In genomic region chr17:49562701-49563415, GRCm38 (mm10) we compare ENCODE assay signal across 8 mouse cellular contexts. TPM values are rescaled to one million over a fixed set of nuclear protein-coding genes. Genes with fewer than 3 reads are reported as not detected.
DNase-seq lines count a peak whose midpoint lies in the region; ATAC-seq and TF ChIP-seq lines count a peak whose summit lies in the region.

No protein-coding gene starts in this region.

- intact Hi-C loops in heart, postnatal 36 days (cut with DNase I) = loop anchor here (5.0 kb wide), 1 partner anchor 174 kb away; no protein-coding TSS in a partner anchor
- intact Hi-C loops in left cerebral cortex, postnatal 14 days (cut with DNase I) = no loop called here

- TF ChIP-seq CTCF in hindbrain, postnatal 0 days (IDR thresholded peaks at IDR 0.05; ENCODE audit: low read depth) = no peak

- no peaks in the 10 kb centered on the region for H3K9me3 ChIP-seq in heart, embryonic 13.5 days
- H3K9me3 ChIP-seq in embryonic facial prominence, embryonic 12.5 days = no peaks in the 10 kb centered on the region
- H3K9me3 ChIP-seq in hindbrain, postnatal 0 days (ENCODE audit: low read length) = no peaks in the 10 kb centered on the region
- no peaks in the 10 kb centered on the region for H3K9me3 ChIP-seq in midbrain, embryonic 16.5 days (replicated peaks; ENCODE audit: control insufficient read depth, low read length, poor library complexity, severe bottlenecking)

- H3K36me3 ChIP-seq in heart, embryonic 13.5 days = no peaks in the 10 kb centered on the region
- no peaks in the 10 kb centered on the region for H3K36me3 ChIP-seq in embryonic facial prominence, embryonic 12.5 days
- H3K36me3 ChIP-seq in hindbrain, postnatal 0 days (ENCODE audit: insufficient read depth, low read length) = no peaks in the 10 kb centered on the region
- H3K36me3 ChIP-seq in midbrain, embryonic 16.5 days (ENCODE audit: control insufficient read depth, insufficient read depth, low read length) = no peaks in the 10 kb centered on the region

- H3K9ac ChIP-seq in heart, embryonic 13.5 days = peak overlapping the region; percentile 89
- H3K9ac ChIP-seq in embryonic facial prominence, embryonic 12.5 days = peak overlapping the region; percentile 71
- peak overlapping the region; percentile 41 for H3K9ac ChIP-seq in hindbrain, postnatal 0 days (replicated peaks; ENCODE audit: low read length)
- no peak overlapping the region for H3K9ac ChIP-seq in midbrain, embryonic 16.5 days (ENCODE audit: low read depth, low read length)

- no peak for ATAC-seq in heart, embryonic 13.5 days (ENCODE audit: extremely low read depth, insufficient number of reproducible peaks, low FRiP score, low TSS enrichment)
- ATAC-seq in embryonic facial prominence, embryonic 12.5 days (ENCODE audit: insufficient number of reproducible peaks, insufficient read depth, low FRiP score, low TSS enrichment) = peak; percentile 53
- no peak for ATAC-seq in hindbrain, postnatal 0 days
- ATAC-seq in midbrain, embryonic 16.5 days = no peak

- 15% methylated on average over 5 of the region's 5 CpGs for WGBS in heart, embryonic 13.5 days
- whole genome bisulfite sequencing in embryonic facial prominence, embryonic 12.5 days = 19% methylated on average over 5 of the region's 5 CpGs
- 26% methylated on average over 5 of the region's 5 CpGs for WGBS in hindbrain, postnatal 0 days
- WGBS in midbrain, embryonic 16.5 days = 41% methylated on average over 5 of the region's 5 CpGs

- H3K27ac ChIP-seq in heart, embryonic 13.5 days (replicated peaks) = peak overlapping the region; percentile 93
- H3K27ac ChIP-seq in embryonic facial prominence, embryonic 12.5 days = peak overlapping the region; percentile 94
- no peak overlapping the region for H3K27ac ChIP-seq in hindbrain, postnatal 0 days
- H3K27ac ChIP-seq in midbrain, embryonic 16.5 days (ENCODE audit: low read length) = no peak overlapping the region

- peaks cover 26% of the 10 kb centered on the region for H3K4me1 ChIP-seq in heart, embryonic 13.5 days
- H3K4me1 ChIP-seq in embryonic facial prominence, embryonic 12.5 days = peaks cover 17% of the 10 kb centered on the region
- no peaks in the 10 kb centered on the region for H3K4me1 ChIP-seq in hindbrain, postnatal 0 days (ENCODE audit: insufficient read depth, low read length)
- H3K4me1 ChIP-seq in midbrain, embryonic 16.5 days (ENCODE audit: control insufficient read depth, insufficient read depth, low read length) = peaks cover 15% of the 10 kb centered on the region

- DNase-seq in heart, postnatal 36 days = no peak
- no peak for DNase-seq in hindbrain, postnatal 0 days (ENCODE audit: low spot score)
- no peak for DNase-seq in left cerebral cortex, postnatal 14 days (ENCODE audit: low spot score in 2 of 2)
- no peak for DNase-seq in yolk sac, embryonic 10.5 days (ENCODE audit: low spot score)
- no peak for DNase-seq in right cerebral cortex, postnatal 4 days

- H3K27me3 ChIP-seq in heart, embryonic 13.5 days (replicated peaks) = peaks cover 17% of the 10 kb centered on the region
- 0 out of 2 replicates have a peak, but pooled peaks cover 5% of the 10 kb centered on the region for H3K27me3 ChIP-seq in embryonic facial prominence, embryonic 12.5 days
- no peaks in the 10 kb centered on the region; the same call in 1 of the 2 replicates for H3K27me3 ChIP-seq in hindbrain, postnatal 0 days (ENCODE audit: insufficient read depth, low read length)
- H3K27me3 ChIP-seq in midbrain, embryonic 16.5 days (ENCODE audit: control insufficient read depth, insufficient read depth, low read depth, low read length) = peaks cover 10% of the 10 kb centered on the region

- H3K4me2 ChIP-seq in heart, embryonic 13.5 days = peak overlapping the region; percentile 86
- H3K4me2 ChIP-seq in embryonic facial prominence, embryonic 12.5 days (replicated peaks) = peak overlapping the region; percentile 73
- H3K4me2 ChIP-seq in hindbrain, postnatal 0 days (ENCODE audit: low read depth, low read length) = peak overlapping the region; percentile 74
- H3K4me2 ChIP-seq in midbrain, embryonic 16.5 days (ENCODE audit: low read length) = peak overlapping the region; percentile 89

- H3K4me3 ChIP-seq in heart, embryonic 13.5 days = peak overlapping the region; percentile 70
- H3K4me3 ChIP-seq in embryonic facial prominence, embryonic 12.5 days = peak overlapping the region; percentile 64
- H3K4me3 ChIP-seq in hindbrain, postnatal 0 days (ENCODE audit: low read length) = peak overlapping the region; percentile 46
- H3K4me3 ChIP-seq in midbrain, embryonic 16.5 days (ENCODE audit: low read depth, low read length) = peak overlapping the region; percentile 46; the same call in 1 of the 2 replicates

RNA-seq across cellular contexts. Expression of gene Daam2, which starts 1.3 kb away (rescaled TPM):
- 4.4 and 4.6 TPM in 2 replicates for polyA plus RNA-seq in heart, embryonic 13.5 days (2015; fragmentation: Nextera tagmentation; extraction: Ambion mirVana)
- total RNA-seq in heart, postnatal 36 days (2021) = 1 to 10 TPM; 7.6 to 7.8 TPM
- 12.4 and 12.6 TPM in 2 replicates for polyA plus RNA-seq in embryonic facial prominence, embryonic 12.5 days (2016; fragmentation: Nextera tagmentation; extraction: Ambion mirVana)
- 12.9 and 24.5 TPM in 2 replicates for total RNA-seq in hindbrain, postnatal 0 days (2014; rRNA removed)
- polyA plus RNA-seq in hindbrain, postnatal 0 days (2015; fragmentation: Nextera tagmentation; extraction: Ambion mirVana) = 2.2 and 3.2 TPM in 2 replicates
- polyA plus RNA-seq in midbrain, embryonic 16.5 days (2015; fragmentation: Nextera tagmentation; extraction: Ambion mirVana) = 1.5 and 1.8 TPM in 2 replicates
- 10 to 100 TPM; 50.1 to 55.5 TPM for total RNA-seq in left cerebral cortex, postnatal 14 days (2021)

RNA-seq across cellular contexts. Expression of gene Kif6, which starts 52.1 kb away (rescaled TPM):
- polyA plus RNA-seq in heart, embryonic 13.5 days (2015; fragmentation: Nextera tagmentation; extraction: Ambion mirVana) = 1.2 and 1.6 TPM in 2 replicates
- 1 to 10 TPM; 2.1 to 2.2 TPM for total RNA-seq in heart, postnatal 36 days (2021)
- 2.9 and 3.8 TPM in 2 replicates for polyA plus RNA-seq in embryonic facial prominence, embryonic 12.5 days (2016; fragmentation: Nextera tagmentation; extraction: Ambion mirVana)
- 1.8 and 2.6 TPM in 2 replicates for total RNA-seq in hindbrain, postnatal 0 days (2014; rRNA removed)
- polyA plus RNA-seq in hindbrain, postnatal 0 days (2015; fragmentation: Nextera tagmentation; extraction: Ambion mirVana) = 1.5 and 2.2 TPM in 2 replicates
- 2.2 and 2.5 TPM in 2 replicates for polyA plus RNA-seq in midbrain, embryonic 16.5 days (2015; fragmentation: Nextera tagmentation; extraction: Ambion mirVana)
- total RNA-seq in left cerebral cortex, postnatal 14 days (2021) = 1 to 10 TPM; 1.4 to 2.2 TPM

Comparison
In these comparisons a context has a peak if more than half of its experiments do, and no peak if none do; other contexts are left out.
1. H3K27ac ChIP-seq: peak in heart, embryonic 13.5 days (single experiment) and embryonic facial prominence, embryonic 12.5 days (single experiment); none in hindbrain, postnatal 0 days (single experiment) and midbrain, embryonic 16.5 days (single experiment).
2. Peak in every context shown above with its lines, with median percentiles within 50 percentile points of each other: H3K4me2 ChIP-seq and H3K4me3 ChIP-seq.